Mouse (Mus musculus): ENCODE data around the gene Mrps23.
"Not testable (repeated sequence)": the region's sequence is repeated elsewhere in the genome, so short reads cannot be mapped to it uniquely, and the experiment has no call there.

Gene Mrps23

DNA sequence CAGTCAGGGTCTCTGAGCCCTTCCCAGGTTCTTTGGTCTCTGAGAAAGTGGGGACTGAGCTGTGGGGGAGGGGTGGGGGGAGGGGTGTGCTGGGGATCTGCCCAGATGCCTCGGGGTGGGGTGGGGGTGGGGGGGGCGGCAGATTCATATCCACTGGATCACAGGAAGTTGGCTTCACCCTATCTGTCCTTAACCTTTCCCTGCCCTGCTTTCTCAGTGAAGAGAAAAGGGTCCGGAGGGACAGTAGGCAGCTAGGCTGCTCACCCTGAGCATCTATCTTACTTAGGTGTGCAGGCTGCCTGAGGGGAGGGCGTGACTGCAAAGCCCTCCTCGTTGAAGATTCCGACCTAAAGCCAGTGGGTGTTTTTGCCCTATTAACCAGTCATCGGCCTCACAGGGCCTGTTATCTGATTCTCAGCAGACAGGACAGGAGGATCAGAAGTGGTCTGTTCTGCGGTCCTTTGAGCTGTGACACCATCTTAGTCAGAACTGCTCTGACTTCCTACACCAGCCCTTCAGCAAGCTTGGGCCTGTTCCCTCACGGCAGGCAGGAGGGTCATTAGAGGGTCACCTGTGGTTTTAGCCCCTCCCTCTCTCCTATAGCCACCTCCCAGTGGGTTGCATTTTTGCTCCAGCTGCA, 30.7 kb upstream of the Mrps23 start:
- DNase-seq (ENCODE audit: low read depth, low spot score), result peak; percentile 78

DNA sequence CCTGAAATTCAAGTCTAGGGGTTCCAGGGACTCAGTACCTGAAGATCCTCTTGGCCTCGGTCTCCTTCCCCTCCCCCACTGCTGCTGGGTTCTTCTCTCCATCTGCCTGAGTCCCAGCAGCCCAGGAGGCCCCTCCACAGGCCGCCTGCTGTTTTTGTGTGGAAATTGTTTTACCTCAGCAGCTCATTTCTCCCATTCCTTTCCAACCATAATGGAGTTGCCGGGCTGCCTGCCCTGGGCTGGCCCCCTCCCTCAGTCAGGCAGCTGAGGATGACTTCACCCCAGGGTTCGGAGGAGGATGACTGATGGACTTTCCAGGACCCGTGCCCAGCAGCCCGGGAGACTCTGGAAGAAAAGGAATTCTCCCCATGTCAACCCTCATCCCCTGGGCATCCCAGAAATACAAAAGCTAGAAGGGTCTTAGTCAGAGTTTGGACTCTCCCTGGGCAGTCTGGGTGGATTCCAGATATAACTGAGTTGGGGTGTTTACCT, 23.7 kb upstream of the Mrps23 start:
- no peak for DNase-seq (ENCODE audit: low read depth, low spot score)

DNA sequence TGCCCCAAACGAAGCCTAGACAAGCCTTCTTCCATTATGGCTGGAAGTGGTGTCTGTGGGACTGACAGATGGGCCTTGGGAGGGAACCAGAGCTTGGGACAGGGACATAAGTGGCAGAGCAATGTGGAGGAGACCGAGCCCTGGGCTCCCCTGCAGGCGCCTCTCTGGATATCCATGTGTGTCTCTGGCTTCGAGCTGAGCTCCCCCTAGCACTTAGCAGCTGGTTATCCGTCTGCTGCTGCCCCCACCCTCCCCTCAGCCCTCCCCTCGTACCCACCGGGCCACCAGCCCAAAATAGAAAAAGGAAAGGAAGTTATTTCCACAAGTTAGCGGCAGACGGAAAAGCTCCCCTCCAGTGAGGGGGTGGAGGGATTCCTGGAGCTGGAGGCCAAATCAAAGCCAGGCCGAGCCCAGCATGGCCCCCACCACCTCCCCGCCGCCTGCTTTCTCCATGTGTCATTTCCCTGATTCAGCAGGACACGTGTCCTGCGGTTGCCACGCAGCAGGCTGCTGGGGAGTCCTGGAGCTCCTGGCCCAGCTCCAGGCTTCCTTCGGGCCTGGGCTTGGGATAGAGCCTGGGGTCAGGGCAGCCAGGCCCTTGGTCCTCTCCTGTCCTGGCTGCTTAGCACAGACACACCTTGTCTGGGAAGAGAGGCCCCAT, 23.1 kb upstream of the Mrps23 start:
- no peak for DNase-seq (ENCODE audit: low read depth, low spot score)

DNA sequence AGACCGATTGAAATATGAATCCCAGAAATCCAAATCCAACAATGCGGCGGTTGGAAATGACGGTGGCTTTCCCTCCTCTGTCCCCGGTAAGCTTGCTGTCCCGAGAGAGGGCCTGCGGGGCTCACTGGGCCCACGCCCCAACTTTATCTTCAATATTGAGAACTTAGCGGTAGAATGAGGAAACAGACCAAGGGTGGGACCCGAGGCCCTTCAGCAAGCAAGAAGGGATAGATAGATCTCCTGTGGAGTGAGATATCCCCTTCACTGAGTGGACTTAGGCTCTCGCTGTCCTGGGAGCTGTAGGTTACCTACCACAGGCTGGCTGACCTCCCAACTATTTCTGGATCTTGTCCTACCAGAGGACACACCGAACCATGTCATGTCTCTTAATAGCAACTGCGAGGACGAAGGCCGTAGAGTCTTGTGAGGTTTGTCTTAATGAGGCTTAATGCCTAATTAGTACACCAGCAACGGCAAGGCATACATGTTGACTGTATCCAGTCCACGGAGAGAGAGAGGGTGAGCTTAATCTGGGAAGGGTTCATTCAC, 19.5 kb upstream of the Mrps23 start:
- no peak for DNase-seq (ENCODE audit: low read depth, low spot score)

DNA sequence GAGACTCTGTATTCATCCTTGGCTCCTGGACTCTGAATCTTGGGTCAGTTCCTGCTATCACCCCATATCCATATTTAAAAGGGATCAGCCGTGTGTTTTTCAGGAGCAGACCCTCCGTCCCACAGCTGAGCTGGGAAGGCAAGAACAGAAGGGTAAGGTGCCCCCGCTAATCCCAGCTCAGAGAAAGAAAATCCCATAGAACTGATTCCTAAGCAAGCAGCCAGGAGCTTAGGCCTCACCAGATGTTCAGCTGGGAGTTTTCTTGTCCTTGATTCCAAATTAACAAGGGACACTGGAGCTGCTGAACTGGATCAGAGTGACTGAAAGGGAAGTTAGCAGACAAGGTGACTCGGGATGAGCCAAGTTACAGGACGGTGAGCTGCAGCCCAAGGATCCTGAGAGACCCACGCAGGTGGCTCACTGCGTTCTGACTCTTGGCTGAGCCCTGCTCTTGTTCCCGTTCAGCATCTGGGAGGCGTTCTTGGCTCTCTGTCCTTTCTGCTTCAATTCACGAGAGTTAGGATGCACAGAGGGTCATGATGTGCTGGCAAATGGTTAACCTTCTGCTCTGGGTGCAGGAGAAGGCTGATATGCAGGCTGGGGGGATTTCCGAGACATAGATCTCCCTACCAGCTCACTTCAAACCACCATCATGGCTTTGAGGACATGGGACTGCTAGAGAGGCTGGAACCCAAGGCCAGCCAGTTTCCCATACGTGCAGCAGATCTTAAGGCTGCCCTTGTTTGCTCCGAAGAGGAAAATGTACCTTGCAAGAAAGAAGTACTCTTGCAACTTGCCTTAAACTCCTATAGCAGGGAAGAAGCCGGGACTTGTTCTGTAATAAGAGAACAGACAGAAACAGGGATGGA, 17.9 kb upstream of the Mrps23 start:
- DNase-seq (ENCODE audit: low read depth, low spot score), result no peak

DNA sequence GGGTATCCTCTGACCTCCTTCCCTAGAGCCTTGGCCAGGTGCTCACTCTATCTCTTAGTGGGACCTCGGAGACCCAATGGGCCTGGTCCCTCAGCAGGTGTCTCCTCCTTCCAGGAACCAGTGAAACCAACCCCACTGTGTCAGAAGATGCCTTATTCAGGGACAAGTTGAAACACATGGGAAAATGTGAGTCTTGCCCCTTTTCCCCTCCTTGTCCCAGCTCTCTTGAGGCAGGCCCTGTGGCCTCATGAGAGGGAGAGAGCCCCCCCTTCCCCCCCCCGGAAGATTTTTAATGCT, 17.3 kb upstream of the Mrps23 start:
- no peak for DNase-seq (ENCODE audit: low read depth, low spot score)

DNA sequence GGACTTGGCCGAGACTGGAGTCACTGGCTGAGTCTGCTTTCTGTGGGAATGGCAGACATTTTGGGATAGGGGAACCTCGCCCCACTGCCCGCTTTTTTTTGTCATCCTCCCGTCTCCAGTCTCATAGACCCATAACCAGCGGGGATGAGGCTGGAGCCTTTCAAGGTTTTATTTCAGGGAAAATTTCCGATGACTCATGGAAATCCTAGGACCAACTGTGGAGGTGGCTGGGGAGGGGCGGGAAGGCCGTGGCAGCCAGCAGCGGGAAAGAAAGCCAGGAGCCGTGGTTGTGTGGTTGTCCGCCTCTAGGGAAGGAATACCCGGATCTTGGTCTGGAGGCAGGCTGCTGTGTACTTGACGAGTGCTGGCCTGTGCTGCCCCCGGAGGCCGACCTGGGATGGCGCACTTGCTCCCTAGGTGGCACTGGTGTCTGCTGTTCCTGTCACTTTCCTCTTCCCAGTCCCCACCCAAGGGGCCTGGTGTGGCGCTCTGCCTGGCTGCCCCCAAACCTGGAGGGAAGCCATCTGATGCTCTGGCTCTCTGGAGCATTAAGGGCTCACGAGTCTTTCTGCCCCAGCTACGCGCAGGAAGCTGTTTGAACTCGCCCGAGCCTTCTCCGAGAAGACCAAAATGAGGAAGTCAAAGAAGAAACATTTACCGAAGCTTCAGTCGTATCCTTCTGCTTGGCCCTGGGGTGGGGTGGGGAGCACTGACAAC, 16.6 kb upstream of the Mrps23 start:
- peak; percentile 95 for DNase-seq (ENCODE audit: low read depth, low spot score)

DNA sequence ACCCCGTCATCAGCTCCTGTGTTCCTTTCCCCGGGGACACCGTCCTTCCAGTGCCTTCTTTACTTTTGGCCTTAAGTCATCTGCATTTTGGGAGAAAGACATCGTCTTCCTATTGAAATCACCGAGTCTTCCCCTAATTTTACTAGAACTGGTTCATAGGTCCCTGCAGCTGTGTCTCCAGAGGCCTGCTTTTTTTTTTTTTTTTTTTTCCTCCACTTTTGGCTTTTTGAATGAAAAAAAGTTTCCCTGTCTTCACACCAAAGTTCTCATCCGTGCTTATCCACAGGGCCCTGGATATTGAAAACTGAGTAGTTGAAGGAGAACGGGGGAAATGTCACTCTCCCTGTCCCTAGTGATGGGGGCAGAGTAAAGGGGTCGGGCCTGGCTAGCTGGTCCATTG, 16.0 kb upstream of the Mrps23 start:
- no peak for DNase-seq (ENCODE audit: low read depth, low spot score)

DNA sequence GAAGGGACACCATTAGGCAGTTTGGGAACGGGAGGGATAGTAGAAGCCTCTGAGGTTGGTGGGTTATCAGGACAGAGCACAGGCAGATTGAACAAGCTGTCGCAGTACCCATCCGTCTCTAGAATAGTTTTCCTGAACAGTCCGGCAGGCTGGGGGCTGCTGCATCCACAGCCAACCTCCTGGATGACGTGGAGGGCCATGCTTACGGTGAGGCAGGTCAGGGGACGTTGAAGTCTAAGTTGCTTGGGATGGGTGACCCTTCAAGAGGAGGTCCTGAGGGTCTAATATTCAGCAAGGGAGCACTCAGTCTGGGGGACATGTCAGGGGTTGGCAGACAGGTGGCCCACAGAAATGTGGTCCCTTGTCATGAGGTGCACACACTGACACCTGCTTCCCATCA, 15.6 kb upstream of the Mrps23 start:
- no peak for DNase-seq (ENCODE audit: low read depth, low spot score)

DNA sequence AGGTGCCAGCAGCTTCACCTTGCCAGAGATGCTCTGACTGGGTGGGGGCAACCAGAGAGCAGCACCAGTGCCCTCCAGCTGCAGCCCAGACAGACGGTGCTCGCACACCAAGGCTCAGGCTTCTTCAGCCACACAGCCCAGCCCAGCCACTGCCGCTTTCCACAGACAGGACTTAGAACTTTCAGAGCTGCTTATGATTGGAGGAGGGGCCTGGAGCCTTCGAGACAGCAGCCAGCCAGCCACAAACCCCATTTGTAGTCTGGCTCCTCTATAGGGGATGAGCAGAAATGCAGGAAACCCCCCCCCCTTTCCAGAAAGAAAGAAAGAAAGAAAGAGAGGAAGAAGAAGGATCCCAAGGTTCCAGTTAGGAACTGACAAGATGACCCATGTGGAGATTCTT, 11.6 kb upstream of the Mrps23 start:
- DNase-seq (ENCODE audit: low read depth, low spot score), result peak; percentile 66

DNA sequence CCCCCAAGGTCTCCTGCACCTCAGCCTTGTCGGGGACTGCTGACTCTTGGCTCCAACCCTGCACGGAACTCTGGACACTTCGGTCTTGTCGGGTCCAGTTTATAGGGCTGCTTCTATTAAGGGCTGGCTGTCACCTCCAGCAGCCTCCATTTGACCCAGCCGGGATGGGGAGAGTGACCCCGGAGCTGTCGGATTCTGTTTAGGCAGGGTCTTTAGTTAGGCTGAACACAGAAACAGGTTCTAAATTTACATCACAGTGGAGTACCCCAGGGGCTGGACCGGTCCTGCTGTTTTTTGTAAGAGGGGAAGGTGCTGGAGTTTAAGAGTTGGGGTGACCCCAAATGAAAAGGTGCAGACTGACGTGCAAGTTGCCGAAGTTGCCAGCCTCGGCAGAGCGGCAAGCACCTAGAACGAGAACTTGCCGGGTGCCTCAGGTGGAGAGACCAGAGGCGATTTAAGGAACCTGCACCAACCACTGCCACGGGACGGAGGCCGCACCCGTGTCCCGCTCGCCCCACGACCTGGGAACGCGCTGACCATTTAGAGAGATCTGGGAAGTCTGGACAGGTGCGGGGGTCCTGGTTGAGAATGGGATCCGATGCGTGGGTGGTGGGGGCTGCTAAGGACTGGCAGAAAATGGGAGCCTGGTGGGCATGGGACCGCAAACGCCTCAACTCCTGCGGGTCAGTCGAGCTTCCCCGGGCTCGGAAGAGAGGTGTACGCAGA, 10.9 kb upstream of the Mrps23 start:
- no peak for DNase-seq (ENCODE audit: low read depth, low spot score)

DNA sequence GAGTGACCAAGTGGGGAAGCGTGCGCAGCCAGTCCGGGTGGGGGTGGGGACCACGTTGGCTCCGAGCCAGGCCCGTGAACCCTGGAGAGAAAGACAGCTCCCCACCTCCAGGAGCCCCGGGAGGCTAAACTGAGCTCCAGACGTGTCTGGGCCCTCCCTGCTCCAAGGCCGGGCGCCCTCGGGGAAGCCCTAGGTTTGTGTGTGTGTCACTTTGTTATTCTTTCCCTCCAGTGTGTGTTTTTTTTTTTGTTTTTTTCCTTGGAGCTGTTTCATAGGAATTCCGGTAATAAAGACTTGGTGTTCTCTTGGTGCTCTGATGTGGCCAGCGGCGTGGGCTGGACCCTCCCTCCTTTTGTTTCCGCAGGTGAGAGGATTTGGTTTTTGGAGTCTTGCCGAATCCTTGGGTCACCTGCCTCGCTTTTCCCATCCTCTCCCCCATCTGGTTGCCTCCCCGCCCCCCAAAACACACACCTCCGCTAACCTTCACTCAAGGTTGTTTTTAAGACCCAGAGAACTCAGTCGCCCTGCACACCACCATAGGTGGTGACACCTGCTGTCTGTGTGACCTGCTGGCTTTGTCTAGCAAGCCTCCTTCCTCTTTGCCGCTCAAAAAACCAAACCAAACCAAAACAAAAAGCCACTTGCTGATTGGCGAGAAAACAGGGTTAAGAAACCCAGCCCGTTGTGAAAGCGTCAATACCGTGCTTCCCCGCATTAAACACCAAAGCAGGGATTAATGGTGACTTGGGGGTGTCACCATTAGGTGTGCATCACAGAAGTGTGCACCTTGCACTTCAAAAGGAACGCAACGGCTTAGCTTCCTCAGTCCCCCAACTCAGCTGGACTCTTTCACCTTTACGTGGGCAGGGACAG, 10.1 kb upstream of the Mrps23 start:
- peak; percentile 53 for DNase-seq (ENCODE audit: low read depth, low spot score)

DNA sequence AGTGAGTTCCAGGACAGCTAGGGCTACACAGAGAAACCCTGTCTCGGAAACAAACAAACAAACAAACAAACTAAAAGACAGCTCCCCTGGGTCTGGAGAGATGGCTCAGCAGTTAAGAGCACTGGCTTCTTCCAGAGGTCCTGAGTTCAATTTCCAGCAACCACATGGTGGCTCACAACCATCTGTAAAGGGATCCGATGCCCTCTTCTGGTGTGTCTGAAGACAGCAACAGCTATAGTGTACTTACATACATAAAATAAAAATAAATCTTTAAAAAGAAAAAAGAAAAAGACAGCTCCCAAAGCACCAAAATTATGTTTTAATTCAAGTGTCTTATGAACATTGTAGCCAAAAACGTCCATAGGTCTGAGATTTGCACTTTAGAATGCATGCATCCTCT, 8.5 kb upstream of the Mrps23 start:
- not testable (repeated sequence) for DNase-seq (ENCODE audit: low read depth, low spot score)

DNA sequence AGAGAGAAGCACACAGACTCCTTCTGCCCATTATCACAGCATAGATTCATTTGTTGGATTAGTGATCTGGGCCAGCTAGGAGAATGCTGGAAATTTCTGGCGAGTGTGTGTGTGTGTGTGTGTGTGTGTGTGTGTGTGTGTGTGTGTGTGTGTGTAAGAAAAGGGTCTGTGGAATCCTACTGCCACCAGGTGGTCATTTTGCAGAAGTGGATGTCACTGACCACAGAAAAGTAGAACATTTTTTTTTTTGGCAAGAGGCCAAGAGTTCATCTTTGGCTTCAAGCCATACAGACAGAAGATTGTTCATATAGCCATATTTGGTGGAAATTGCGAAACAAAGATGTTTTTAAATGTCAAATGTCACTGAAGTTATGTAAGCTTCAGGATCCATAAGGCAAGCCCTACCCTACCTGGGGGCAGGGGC, 7.0 kb upstream of the Mrps23 start:
- peak; percentile 71 for DNase-seq (ENCODE audit: low read depth, low spot score)

DNA sequence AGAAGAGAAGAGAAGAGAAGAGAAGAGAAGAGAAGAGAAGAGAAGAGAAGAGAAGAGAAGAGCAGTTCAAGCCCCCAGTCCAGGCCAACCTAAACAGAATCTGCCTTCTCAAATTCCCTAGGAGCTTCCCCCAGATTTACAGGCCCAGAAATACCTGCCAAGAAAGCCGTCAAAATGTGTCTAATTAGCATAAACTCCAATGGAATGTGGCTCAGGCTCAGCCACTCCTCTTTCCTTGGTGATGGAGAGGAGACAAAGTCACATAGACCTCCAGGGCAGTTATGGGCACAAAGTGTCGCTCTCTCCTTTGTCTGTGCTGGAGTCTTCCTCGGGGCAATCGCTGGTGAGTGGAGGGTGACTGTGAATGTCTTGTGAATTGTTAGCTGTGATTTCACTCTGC, 6.0 kb upstream of the Mrps23 start:
- peak; percentile 71 for DNase-seq (ENCODE audit: low read depth, low spot score)

DNA sequence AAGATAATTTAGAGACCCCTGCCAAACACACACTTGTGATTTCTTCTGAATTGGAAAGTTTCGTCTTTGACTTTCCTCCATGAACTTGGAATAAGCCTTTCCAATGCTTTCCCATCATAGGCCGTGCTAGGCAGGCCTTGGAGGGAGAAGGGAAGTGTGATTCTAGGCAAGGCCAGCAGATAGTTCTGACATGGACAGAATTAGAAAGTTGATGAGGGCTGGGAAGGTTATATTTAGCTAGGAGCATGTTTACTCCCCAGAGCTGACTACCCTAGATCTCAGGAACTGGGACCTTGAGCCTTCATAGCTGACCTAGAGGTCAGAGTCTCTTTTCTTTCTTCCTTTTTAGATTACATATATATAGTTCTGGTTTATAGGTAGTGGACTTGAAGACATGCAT, 3.0 kb upstream of the Mrps23 start:
- no peak for DNase-seq (ENCODE audit: low read depth, low spot score)

DNA sequence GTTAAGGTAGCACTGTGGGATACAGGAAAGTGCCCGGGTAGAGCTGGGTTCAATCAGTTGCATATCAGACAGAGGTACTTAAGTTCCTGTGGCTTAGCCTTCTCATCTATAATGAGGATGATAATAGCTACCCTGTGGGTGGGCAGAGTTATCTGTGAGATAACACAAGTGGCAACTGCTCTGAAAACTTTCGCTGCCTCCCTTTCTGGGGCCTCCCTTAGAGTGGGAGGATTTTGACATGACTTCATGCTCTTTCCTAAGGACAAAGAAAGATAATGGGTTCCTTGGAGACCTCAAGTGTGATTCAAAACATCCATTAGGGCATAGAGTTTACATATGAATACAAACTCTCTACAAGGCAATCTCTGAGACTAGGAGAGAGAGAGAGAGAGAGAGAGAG, 2.1 kb upstream of the Mrps23 start:
- peak; percentile 94 for DNase-seq (ENCODE audit: low read depth, low spot score)

DNA sequence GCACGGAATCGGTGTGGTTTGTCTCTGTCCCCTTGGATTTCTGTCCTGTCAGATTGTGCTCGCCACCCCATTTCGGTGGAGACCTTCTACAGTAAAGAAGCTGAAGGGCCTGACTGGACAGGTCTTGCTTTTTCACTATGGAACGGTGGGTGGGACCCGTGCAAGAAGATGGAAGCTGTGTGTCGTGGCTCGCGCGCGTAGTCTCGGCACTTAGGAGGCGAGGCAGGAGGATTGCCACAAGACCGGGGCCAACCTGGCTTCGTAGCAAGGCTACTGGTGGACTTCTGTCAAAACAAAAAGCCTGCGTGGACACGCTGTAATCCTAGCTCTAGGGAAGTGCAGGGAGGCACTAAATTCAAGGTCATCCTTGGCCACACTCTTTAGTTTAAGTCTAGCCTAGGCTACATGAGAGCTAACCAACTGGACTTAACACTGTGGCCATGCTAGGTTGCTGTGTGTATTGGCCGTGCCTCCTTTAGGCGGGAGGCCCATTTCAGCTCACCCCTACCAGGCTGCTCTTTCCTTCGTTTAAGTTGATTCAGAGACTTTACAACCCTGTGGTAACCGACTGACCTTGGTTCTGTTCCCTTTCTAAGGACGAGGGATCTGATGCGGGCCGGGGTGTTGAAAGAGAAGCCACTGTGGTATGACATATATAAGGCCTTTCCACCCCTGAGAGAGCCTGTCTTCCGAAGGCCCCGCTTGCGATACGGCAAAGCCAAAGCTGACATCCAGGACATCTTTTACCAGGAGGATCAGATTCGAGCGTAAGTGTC, 593 bp downstream of the Mrps23 start:
- no peak for DNase-seq (ENCODE audit: low read depth, low spot score)

DNA sequence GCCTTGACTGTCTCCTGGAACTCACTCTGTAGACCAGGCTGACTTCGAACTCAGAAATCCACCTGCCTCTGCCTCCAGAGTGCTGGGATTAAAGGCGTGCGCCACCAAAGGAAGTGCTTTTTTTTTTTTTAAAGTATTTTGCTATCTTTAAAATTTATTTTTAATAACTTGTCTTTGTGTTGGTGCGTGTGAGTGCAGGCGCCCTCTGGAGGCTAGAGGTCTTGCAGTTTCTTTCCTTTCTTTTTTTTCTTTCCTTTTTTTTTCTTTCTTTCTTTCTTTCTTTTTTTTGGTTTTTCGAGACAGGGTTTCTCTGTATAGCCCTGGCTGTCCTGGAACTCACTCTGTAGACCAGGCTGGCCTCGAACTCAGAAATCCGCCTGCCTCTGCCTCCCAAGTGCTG, 2.4 kb downstream of the Mrps23 start:
- not testable (repeated sequence) for DNase-seq (ENCODE audit: low read depth, low spot score)
